Mouse (Mus musculus) CD4-positive, CD25-positive, alpha-beta regulatory T cell, adult 2 months (primary cell): ENCODE measurements around the gene Ripk3.

Source experiments
- DNase-seq: peaks from one replicate; pipeline ENCODE4 v3.0.0-alpha.2; 2012; ENCODE audit warnings: low read depth, low spot score

Ripk3 gene

DNA sequence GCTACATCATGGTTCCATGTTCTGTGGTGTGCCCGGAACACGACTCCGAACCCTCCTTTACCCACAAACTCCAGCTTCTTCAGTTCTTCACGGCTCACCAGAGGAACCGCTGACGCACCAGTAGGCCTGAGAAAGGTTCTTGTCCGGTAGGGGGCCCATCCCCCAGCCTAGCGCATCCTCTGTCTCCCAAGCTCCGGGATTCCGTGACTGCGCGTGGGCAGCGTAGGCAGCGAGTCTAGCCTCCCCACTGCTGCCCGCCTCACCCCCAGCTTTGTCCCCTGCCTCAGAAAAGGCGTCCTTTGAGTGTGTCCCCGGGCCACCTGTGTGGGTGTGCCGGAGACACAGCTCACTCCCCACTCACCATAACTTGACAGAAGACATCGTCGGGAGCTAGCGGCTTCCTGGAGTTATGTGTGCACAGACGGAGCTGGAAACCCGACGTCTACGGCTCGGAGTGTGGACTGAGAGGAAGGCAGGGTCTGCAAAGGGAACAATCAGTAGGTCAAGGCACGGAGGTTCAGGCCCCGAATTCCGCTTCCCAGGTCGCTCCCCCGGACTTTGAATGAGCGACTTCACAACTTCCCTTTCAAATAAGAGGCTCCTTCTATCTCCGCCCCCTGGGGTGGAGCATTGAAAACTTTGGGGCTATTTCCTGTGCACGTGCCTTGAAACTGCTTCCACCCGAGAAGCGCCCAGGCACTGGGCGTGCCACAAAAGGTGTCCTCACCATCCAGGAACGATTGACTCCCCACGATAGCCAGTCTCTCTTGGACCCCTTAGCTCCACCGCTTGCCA, at the start of gene Ripk3:
Gene Ripk3, minus strand, starts transcription at position 610 of the 795 bp plus-strand sequence.
- DNase-seq, result peak; percentile 80

- DNase-seq, result no peak
Observed at GRCm38 (mm10) chr14:55838312-55838711, 49.6 kb upstream of the Ripk3 start.

- no peak for DNase-seq
Observed at GRCm38 (mm10) chr14:55834808-55835533, 46.3 kb upstream of the Ripk3 start.

- DNase-seq, result no peak
Observed at GRCm38 (mm10) chr14:55833126-55833525, 44.5 kb upstream of the Ripk3 start.

DNA sequence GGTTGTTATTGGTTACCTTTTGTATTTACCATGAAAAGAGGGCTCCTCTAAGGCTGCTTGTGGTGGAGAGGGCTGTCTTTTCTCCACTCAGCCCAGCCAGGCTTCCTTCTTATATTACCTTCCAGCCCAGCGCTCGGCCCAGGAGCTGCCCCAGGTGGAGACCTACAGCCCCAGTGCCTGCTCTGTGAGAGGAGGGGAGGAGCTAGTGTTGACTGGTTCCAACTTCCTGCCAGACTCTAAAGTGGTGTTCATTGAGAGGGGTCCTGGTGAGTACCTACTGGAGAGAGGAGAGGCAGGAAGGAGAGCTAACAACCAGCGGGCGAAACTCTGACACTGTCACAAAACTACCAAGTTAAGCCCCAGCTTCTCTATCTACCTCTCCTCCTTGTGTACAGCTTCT, 41.7 kb upstream of the Ripk3 start:
- no peak for DNase-seq

- DNase-seq, result no peak
Observed at GRCm38 (mm10) chr14:55829854-55830253, 41.2 kb upstream of the Ripk3 start.

GRCm38 (mm10) chr14:55828716-55829263, 40.1 kb upstream of the Ripk3 start:
- DNase-seq, result no peak

DNA sequence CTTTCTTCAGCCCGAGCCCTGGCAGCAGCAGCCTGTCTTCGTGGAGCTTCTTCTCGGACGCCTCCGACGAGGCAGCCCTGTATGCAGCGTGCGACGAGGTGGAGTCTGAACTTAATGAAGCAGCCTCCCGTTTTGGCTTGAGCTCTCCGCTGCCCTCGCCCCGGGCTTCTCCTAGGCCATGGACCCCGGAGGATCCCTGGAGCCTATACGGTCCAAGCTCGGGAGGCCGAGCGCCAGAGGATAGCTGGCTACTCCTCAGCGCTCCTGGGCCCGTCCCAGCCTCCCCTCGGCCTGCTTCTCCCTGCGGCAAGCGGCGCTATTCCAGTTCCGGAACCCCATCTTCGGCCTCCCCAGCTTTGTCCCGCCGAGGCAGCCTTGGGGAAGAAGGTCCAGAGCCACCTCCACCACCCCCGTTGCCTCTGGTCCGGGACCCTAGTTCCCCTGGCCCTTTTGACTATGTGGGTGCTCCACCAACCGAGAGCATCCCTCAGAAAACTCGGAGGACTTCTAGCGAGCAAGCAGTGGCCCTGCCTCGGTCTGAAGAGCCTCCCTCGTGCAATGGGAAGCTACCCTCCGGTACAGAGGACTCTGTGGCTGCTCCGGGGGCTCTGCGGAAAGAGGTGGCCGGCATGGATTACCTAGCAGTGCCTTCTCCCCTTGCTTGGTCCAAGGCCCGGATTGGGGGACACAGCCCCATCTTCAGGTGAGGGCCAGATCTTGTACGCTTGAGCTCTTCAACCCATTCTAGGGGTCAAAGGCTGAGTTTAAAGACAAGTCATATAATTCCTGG, 38.1 kb upstream of the Ripk3 start:
- DNase-seq, result peak; percentile 5

GRCm38 (mm10) chr14:55826142-55826541, 37.5 kb upstream of the Ripk3 start:
- no peak for DNase-seq

DNA sequence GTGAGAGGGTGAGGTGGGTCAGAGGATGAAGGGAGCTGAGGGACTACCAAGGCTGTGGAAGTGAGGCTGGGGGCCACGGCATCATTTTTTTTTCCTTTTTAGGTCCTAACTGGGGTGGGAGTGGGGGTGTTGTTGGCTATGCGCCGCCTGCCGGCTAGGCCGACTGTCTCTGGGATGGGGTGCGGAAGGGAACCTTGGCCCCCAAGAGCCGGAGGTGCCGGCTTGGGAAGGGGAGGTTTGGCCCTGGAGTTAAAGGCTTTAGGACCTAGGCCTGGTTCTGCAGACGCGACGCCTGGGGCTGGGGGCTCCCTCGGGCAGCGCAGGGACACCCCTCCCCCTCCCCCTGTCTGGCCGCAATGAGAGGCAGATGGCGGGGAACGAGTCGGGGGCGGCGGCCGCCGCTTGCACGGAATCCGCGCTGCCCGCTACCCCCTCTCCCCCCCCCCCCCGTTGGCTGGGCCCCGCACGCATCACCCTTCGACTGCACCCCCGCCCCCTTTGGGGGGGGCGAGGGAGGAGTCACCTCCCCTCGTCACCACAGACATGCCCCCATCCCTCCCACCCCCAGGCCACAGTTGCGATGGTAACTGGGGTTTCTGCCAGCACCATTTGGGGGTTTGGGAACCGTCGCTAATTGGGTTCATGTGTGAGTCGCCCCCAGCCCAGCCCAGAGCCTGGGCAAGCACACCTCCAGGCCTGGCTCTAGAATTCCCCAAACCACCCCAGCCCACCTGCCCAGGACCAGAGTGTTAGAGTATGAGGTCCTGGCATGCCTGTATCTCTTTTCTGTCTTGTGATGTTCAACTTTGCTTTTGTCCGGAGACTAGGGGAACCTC, 36.8 kb upstream of the Ripk3 start:
- peak; percentile 28 for DNase-seq

DNA sequence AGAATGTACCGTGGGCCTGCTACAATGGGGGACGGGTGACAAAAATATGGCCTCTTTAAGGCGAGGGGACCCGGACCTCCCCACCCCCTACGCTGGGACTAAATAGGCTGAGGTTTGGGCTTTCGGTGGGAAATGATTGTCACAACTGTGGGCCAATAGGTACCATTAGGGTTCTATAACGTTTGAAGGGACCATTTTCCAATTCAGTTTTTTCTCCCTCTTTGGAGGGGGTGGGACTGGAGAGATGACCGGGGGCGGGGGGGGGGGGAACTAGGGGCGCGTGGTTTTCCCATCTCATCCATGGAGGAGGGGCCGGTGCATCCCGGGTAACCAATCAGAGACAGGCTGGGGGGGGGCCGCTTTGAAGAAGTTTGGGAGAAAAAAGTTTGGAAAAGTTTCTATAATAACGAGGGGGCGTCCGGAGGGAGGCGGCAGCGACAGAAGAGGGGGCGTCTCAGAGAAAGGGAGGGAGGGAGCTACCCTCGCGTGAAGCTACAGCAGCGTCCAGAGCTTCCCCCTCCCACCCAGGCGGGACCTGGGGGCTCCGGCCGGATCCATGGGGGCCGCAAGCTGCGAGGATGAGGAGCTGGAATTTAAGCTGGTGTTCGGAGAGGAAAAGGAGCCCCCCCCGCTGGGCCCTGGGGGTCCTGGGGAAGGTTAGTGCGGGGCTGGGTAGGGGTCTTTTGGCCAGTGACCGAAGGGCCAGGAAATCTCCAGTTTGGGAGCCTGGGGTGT, 36.0 kb upstream of the Ripk3 start:
- DNase-seq, result no peak

- peak; percentile 6 for DNase-seq
Observed at GRCm38 (mm10) chr14:55824001-55824480, 35.4 kb upstream of the Ripk3 start.

GRCm38 (mm10) chr14:55822991-55823762, 34.5 kb upstream of the Ripk3 start, which contains the start of gene Nfatc4:
TSS of gene Nfatc4 (plus strand) at chr14:55823144.
- DNase-seq, result peak; percentile 20

GRCm38 (mm10) chr14:55822435-55822990, 33.8 kb upstream of the Ripk3 start:
- peak; percentile 91 for DNase-seq

DNA sequence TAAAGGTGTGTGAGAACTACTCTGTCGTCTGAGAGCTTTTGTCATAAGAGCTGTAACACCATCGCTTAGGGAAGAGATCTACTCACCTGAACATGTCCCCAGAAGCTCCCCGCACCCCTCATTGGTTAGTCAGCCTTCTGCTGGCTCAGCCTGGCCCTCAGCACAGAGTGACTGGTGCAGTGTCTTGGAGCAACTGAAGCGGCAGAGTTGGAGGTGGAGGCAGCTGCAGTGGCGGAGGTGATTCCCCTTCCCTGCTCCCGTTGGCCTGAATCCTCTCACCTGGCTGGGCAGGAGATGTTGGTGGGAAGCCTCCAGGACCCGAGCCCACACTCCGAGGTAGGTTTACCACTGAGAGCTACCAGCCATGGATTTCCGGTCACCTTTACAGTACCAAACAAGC, 31.9 kb upstream of the Ripk3 start:
- DNase-seq, result no peak

DNA sequence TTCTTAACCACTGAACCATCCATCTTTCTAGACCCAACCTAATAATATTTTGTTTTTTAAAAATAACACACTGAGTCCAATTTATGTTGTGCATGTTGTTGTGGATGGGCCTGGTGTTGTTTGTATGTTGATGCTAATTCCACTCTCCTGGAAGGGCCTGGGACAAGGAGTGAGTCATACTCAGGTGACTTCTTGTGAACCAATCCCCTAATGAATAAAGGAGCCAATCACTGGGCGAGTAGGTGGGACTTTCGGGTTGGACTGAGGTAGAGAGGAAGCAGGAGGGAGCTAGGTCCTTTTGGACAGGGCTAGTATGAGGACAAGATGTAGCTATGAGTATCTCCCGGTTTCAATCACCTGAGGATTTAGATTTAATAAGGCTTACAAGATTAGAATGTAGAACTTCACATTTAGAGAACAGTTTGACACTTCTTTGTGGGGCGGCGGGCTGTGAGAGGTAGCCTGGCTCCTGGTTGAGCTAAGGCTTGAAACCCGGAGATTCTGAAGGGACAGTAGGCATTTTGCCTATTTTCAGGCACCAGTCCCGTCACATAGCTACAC, 31.3 kb upstream of the Ripk3 start:
- no peak for DNase-seq

- DNase-seq, result no peak
Observed at GRCm38 (mm10) chr14:55815310-55815751, 26.7 kb upstream of the Ripk3 start.

GRCm38 (mm10) chr14:55814885-55815284, 26.2 kb upstream of the Ripk3 start:
- no peak for DNase-seq
